Mouse (Mus musculus): ENCODE data around the gene Mvb12b.

Mvb12b gene

GRCm38 (mm10) chr2:33745724-33746123 is 142.0 kb downstream of the Mvb12b start:
- DNase-seq (ENCODE audit: inconsistent age in 2 of 2, low spot score in 1 of 2): no peak

- DNase-seq (ENCODE audit: inconsistent age in 2 of 2, low spot score in 1 of 2): no peak
Measured at GRCm38 (mm10) chr2:33737128-33737527, 150.6 kb downstream of the Mvb12b start.

GRCm38 (mm10) chr2:33736722-33737121 is 151.0 kb downstream of the Mvb12b start:
- peak; percentile 62 to 86 for DNase-seq (ENCODE audit: inconsistent age in 2 of 2, low spot score in 1 of 2)

- peak; percentile 68 to 92 for DNase-seq (ENCODE audit: inconsistent age in 2 of 2, low spot score in 1 of 2)
Measured at GRCm38 (mm10) chr2:33734781-33735485, 152.8 kb downstream of the Mvb12b start.

- peak in 1 of 2 experiments; percentile 59 for DNase-seq (ENCODE audit: inconsistent age in 2 of 2, low spot score in 1 of 2)
Measured at GRCm38 (mm10) chr2:33729701-33730100, 158.0 kb downstream of the Mvb12b start.

- no peak for DNase-seq (ENCODE audit: inconsistent age in 2 of 2, low spot score in 1 of 2)
Measured at GRCm38 (mm10) chr2:33727199-33727598, 160.5 kb downstream of the Mvb12b start.

- no peak for DNase-seq (ENCODE audit: inconsistent age in 2 of 2, low spot score in 1 of 2)
Measured at GRCm38 (mm10) chr2:33720380-33720898, 167.3 kb downstream of the Mvb12b start.

GRCm38 (mm10) chr2:33719339-33720066 is 168.2 kb downstream of the Mvb12b start:
- DNase-seq (ENCODE audit: inconsistent age in 2 of 2, low spot score in 1 of 2): no peak

- no peak for DNase-seq (ENCODE audit: inconsistent age in 2 of 2, low spot score in 1 of 2)
Measured at GRCm38 (mm10) chr2:33718561-33718960, 169.2 kb downstream of the Mvb12b start.

- DNase-seq (ENCODE audit: inconsistent age in 2 of 2, low spot score in 1 of 2): no peak
Measured at GRCm38 (mm10) chr2:33717821-33718351, 169.9 kb downstream of the Mvb12b start.

GRCm38 (mm10) chr2:33717378-33717777 is 170.4 kb downstream of the Mvb12b start:
- no peak for DNase-seq (ENCODE audit: inconsistent age in 2 of 2, low spot score in 1 of 2)

- DNase-seq (ENCODE audit: inconsistent age in 2 of 2, low spot score in 1 of 2): no peak
Measured at GRCm38 (mm10) chr2:33716878-33717277, 170.9 kb downstream of the Mvb12b start.

- no peak for DNase-seq (ENCODE audit: inconsistent age in 2 of 2, low spot score in 1 of 2)
Measured at GRCm38 (mm10) chr2:33714932-33715331, 172.8 kb downstream of the Mvb12b start.

- no peak for DNase-seq (ENCODE audit: inconsistent age in 2 of 2, low spot score in 1 of 2)
Measured at GRCm38 (mm10) chr2:33713580-33714260, 174.0 kb downstream of the Mvb12b start.

- no peak for DNase-seq (ENCODE audit: inconsistent age in 2 of 2, low spot score in 1 of 2)
Measured at GRCm38 (mm10) chr2:33712811-33713210, 174.9 kb downstream of the Mvb12b start.

- DNase-seq (ENCODE audit: inconsistent age in 2 of 2, low spot score in 1 of 2): no peak
Measured at GRCm38 (mm10) chr2:33708831-33709230, 178.9 kb downstream of the Mvb12b start.

GRCm38 (mm10) chr2:33708096-33708495 is 179.7 kb downstream of the Mvb12b start:
- no peak for DNase-seq (ENCODE audit: inconsistent age in 2 of 2, low spot score in 1 of 2)

GRCm38 (mm10) chr2:33706403-33706802 is 181.3 kb downstream of the Mvb12b start:
- DNase-seq (ENCODE audit: inconsistent age in 2 of 2, low spot score in 1 of 2): no peak

- no peak for DNase-seq (ENCODE audit: inconsistent age in 2 of 2, low spot score in 1 of 2)
Measured at GRCm38 (mm10) chr2:33705687-33706320, 181.9 kb downstream of the Mvb12b start.

GRCm38 (mm10) chr2:33703286-33703685 is 184.5 kb downstream of the Mvb12b start:
- no peak for DNase-seq (ENCODE audit: inconsistent age in 2 of 2, low spot score in 1 of 2)

GRCm38 (mm10) chr2:33702705-33703104 is 185.0 kb downstream of the Mvb12b start:
- peak; percentile 83 to 91 for DNase-seq (ENCODE audit: inconsistent age in 2 of 2, low spot score in 1 of 2)
